11 mouse cellular contexts compared by ENCODE assay signal in the genomic region with DNA sequence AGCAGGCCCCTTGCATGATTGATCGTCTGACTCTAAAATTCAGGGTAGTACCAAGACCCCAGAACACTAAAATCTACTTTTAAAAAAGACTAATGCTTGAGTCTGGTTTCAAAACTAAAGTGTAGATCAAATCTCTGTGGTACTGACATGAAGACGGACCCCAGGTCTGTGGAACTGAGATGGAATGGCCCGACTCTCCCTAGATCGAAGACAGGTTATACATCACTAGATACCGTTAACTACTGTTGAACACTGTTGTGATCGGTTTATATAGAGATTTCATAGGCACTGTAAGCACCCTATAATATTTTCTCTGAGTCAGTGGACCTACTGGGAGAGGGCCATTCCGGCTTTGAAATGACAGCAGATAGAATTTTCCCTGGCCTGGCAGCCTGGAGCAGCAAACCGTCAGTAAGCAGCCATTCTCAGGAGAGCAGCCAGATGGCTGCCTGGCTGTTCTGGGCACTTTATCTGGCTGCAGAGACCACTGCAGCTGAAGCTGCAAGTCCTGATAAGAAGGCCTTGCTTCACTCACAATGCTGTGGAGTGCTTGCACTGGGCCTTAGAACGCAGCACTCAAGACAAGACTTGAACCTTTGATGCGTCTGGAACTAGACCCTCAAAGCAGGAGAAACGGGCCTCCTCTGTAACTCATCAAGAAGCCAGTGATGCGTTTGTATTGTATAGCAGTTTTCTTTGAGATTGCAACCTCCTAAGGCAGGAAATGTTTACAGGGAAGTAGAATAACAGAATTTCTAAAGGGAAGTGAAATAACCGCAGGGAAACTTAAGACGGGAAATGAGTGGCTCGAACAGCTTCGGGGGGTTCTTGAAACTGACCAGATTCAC. TPM values are rescaled to one million over a fixed set of nuclear protein-coding genes. Genes with fewer than 3 reads are reported as not detected.
DNase-seq lines count a peak whose midpoint lies in the region; ATAC-seq and TF ChIP-seq lines count a peak whose summit lies in the region.
"Had no signal": no experiment of that assay in that cellular context is flagged by ENCODE, and none has a peak within 500 bp of the region (broad histone marks: within the 10 kb centered on the region; RNA-seq: fewer than 3 reads in every experiment).

No protein-coding gene starts in this region.

- DNase-seq in spleen, adult 2 months (ENCODE audit: low read depth in 1 of 2, low spot score in 2 of 2), result no peak
- DNase-seq in urinary bladder, postnatal 4 days (ENCODE audit: low spot score in 2 of 2), result no peak
- no peak for DNase-seq in urinary bladder, postnatal 36 days (ENCODE audit: low spot score in 2 of 2)
- DNase-seq: gastrocnemius, postnatal 14 days; kidney, adult 8-10 months had no signal

- no peak for TF ChIP-seq CTCF in intestine, postnatal 0 days (IDR thresholded peaks at IDR 0.05; ENCODE audit: low read depth)
- no peak for TF ChIP-seq CTCF in bone marrow macrophage, adult 2 months (IDR thresholded peaks at IDR 0.05; ENCODE audit: low read depth, low read length)
- no peak for TF ChIP-seq CTCF in spleen, adult 2 months (IDR thresholded peaks at IDR 0.05; ENCODE audit: extremely low read depth, insufficient read depth, insufficient read length, insufficient replicate concordance)

- H3K27ac ChIP-seq in intestine, embryonic 15.5 days, result no peak overlapping the region
- H3K27ac ChIP-seq in intestine, postnatal 0 days (ENCODE audit: low read depth, low read length), result no peak overlapping the region; the same call in 1 of the 2 replicates
- H3K27ac ChIP-seq in bone marrow macrophage, adult 2 months (ENCODE audit: insufficient read depth, low read depth, low read length), result peak overlapping the region; percentile 91
- no peak overlapping the region for H3K27ac ChIP-seq in intestine, embryonic 16.5 days (ENCODE audit: low read length)
- no peak overlapping the region for H3K27ac ChIP-seq in spleen, adult 2 months (ENCODE audit: insufficient read depth, low read length)
- H3K27ac ChIP-seq: embryonic facial prominence, embryonic 15.5 days; limb, embryonic 12.5 days had no signal

- TF ChIP-seq POLR2A in bone marrow macrophage, adult 2 months (IDR thresholded peaks at IDR 0.05; ENCODE audit: borderline replicate concordance, low read depth, low read length), result no peak
- no peak for TF ChIP-seq POLR2A in spleen, adult 2 months (IDR thresholded peaks at IDR 0.05; ENCODE audit: low read depth, low read length)

- H3K4me2 ChIP-seq in intestine, embryonic 15.5 days (replicated peaks), result no peak overlapping the region
- H3K4me2 ChIP-seq in intestine, postnatal 0 days (replicated peaks; ENCODE audit: low read depth), result no peak overlapping the region
- no peak overlapping the region for H3K4me2 ChIP-seq in intestine, embryonic 16.5 days (ENCODE audit: low read depth, low read length)
- H3K4me2 ChIP-seq: embryonic facial prominence, embryonic 15.5 days; limb, embryonic 12.5 days had no signal

- H3K36me3 ChIP-seq in intestine, embryonic 15.5 days, result no peaks in the 10 kb centered on the region
- H3K36me3 ChIP-seq in intestine, postnatal 0 days (ENCODE audit: control insufficient read depth, insufficient read depth), result no peaks in the 10 kb centered on the region
- no peaks in the 10 kb centered on the region for H3K36me3 ChIP-seq in intestine, embryonic 16.5 days (ENCODE audit: control insufficient read depth, insufficient read depth, low read length)
- H3K36me3 ChIP-seq in spleen, adult 2 months (ENCODE audit: control insufficient read depth, insufficient read depth, low read length), result no peaks in the 10 kb centered on the region
- H3K36me3 ChIP-seq: embryonic facial prominence, embryonic 15.5 days; limb, embryonic 12.5 days had no signal

- H3K9me3 ChIP-seq in intestine, embryonic 15.5 days, result no peaks in the 10 kb centered on the region
- H3K9me3 ChIP-seq in intestine, postnatal 0 days (ENCODE audit: control insufficient read depth), result no peaks in the 10 kb centered on the region
- no peaks in the 10 kb centered on the region for H3K9me3 ChIP-seq in intestine, embryonic 16.5 days (ENCODE audit: control insufficient read depth, low read length)
- H3K9me3 ChIP-seq: embryonic facial prominence, embryonic 15.5 days; limb, embryonic 12.5 days had no signal

- no peak overlapping the region for H3K4me3 ChIP-seq in intestine, embryonic 15.5 days (replicated peaks)
- H3K4me3 ChIP-seq in intestine, postnatal 0 days (ENCODE audit: low read depth, low read length), result no peak overlapping the region
- H3K4me3 ChIP-seq in bone marrow macrophage, adult 2 months (ENCODE audit: insufficient read depth, low read length), result 0 out of 2 replicates have a peak overlapping the region, but pooled peaks have one; percentile 11
- no peak overlapping the region for H3K4me3 ChIP-seq in intestine, embryonic 16.5 days (ENCODE audit: low read length)
- peak overlapping the region; percentile 23; the same call in 1 of the 2 replicates for H3K4me3 ChIP-seq in spleen, adult 2 months (ENCODE audit: extremely low read depth, insufficient read depth, insufficient read length)
- H3K4me3 ChIP-seq: embryonic facial prominence, embryonic 15.5 days; limb, embryonic 12.5 days had no signal

- H3K27me3 ChIP-seq in intestine, embryonic 15.5 days (replicated peaks), result no peaks in the 10 kb centered on the region
- H3K27me3 ChIP-seq in intestine, postnatal 0 days (replicated peaks; ENCODE audit: control insufficient read depth, insufficient read depth, low read length), result no peaks in the 10 kb centered on the region
- H3K27me3 ChIP-seq in intestine, embryonic 16.5 days (replicated peaks; ENCODE audit: control insufficient read depth, insufficient read depth, low read length), result no peaks in the 10 kb centered on the region
- H3K27me3 ChIP-seq in spleen, adult 2 months (ENCODE audit: control insufficient read depth, insufficient read depth, low read length), result no peaks in the 10 kb centered on the region
- H3K27me3 ChIP-seq: embryonic facial prominence, embryonic 15.5 days; limb, embryonic 12.5 days had no signal

- WGBS in intestine, embryonic 15.5 days, result 69% methylated on average over 16 of the region's 16 CpGs
- 78% methylated on average over 16 of the region's 16 CpGs for WGBS in intestine, postnatal 0 days
- WGBS in intestine, embryonic 16.5 days, result 72% methylated on average over 16 of the region's 16 CpGs
- WGBS in spleen, adult 2 months, result 43% methylated on average over 16 of the region's 16 CpGs

- H3K4me1 ChIP-seq in intestine, embryonic 15.5 days (replicated peaks), result no peaks in the 10 kb centered on the region
- no peaks in the 10 kb centered on the region for H3K4me1 ChIP-seq in intestine, postnatal 0 days (replicated peaks; ENCODE audit: control insufficient read depth, insufficient read depth, low read length)
- peaks cover 22% of the 10 kb centered on the region for H3K4me1 ChIP-seq in bone marrow macrophage, adult 2 months (ENCODE audit: control insufficient read depth, insufficient read depth, low read length)
- H3K4me1 ChIP-seq in intestine, embryonic 16.5 days (ENCODE audit: control insufficient read depth, insufficient read depth, low read length), result no peaks in the 10 kb centered on the region
- H3K4me1 ChIP-seq in spleen, adult 2 months (ENCODE audit: control insufficient read depth, insufficient read depth, insufficient read length), result no peaks in the 10 kb centered on the region; the same call in 1 of the 2 replicates
- H3K4me1 ChIP-seq: embryonic facial prominence, embryonic 15.5 days; limb, embryonic 12.5 days had no signal

- ATAC-seq in intestine, embryonic 15.5 days, result peak; percentile 63; the same call in 1 of the 2 replicates
- ATAC-seq in intestine, postnatal 0 days, result no peak
- ATAC-seq in intestine, embryonic 16.5 days, result peak; percentile 77

- H3K9ac ChIP-seq in intestine, embryonic 15.5 days, result no peak overlapping the region
- no peak overlapping the region for H3K9ac ChIP-seq in intestine, postnatal 0 days (ENCODE audit: low read depth, low read length)
- H3K9ac ChIP-seq in intestine, embryonic 16.5 days (ENCODE audit: low read depth, low read length), result no peak overlapping the region
- H3K9ac ChIP-seq: embryonic facial prominence, embryonic 15.5 days; limb, embryonic 12.5 days had no signal

RNA-seq across cellular contexts. Expression of a gene that starts 6.0 kb away (rescaled TPM):
- 0.30 and 0.60 TPM in 2 replicates for polyA plus RNA-seq in intestine, embryonic 15.5 days (2015; fragmentation: Nextera tagmentation; extraction: Ambion mirVana)
- 0.16 TPM in 1 of 2 replicates, not detected in the other for polyA plus RNA-seq in intestine, postnatal 0 days (2015; fragmentation: Nextera tagmentation; extraction: Ambion mirVana)
- polyA plus RNA-seq in bone marrow macrophage, adult 2 months (2012; ENCODE audit: insufficient read depth, insufficient read length, missing spikeins), result not detected in 2 replicates
- 0.18 and 0.37 TPM in 2 replicates for polyA plus RNA-seq in intestine, embryonic 16.5 days (2015; fragmentation: Nextera tagmentation; extraction: Ambion mirVana)
- not detected in 2 replicates for polyA plus RNA-seq in spleen, adult 2 months (2012; rRNA removed)
- polyA plus RNA-seq: limb, embryonic 12.5 days had no signal

RNA-seq across cellular contexts. Expression of a gene that starts 23.5 kb away (rescaled TPM):
- polyA plus RNA-seq in intestine, embryonic 15.5 days (2015; fragmentation: Nextera tagmentation; extraction: Ambion mirVana), result 0.09 and 0.10 TPM in 2 replicates
- 0.05 and 0.12 TPM in 2 replicates for polyA plus RNA-seq in intestine, postnatal 0 days (2015; fragmentation: Nextera tagmentation; extraction: Ambion mirVana)
- not detected in 2 replicates for polyA plus RNA-seq in bone marrow macrophage, adult 2 months (2012; ENCODE audit: insufficient read depth, insufficient read length, missing spikeins)
- polyA plus RNA-seq in intestine, embryonic 16.5 days (2015; fragmentation: Nextera tagmentation; extraction: Ambion mirVana), result 0.06 and 0.13 TPM in 2 replicates
- polyA plus RNA-seq in spleen, adult 2 months (2012; rRNA removed), result not detected in 2 replicates

RNA-seq across cellular contexts. Expression of a gene that starts 26.4 kb away (rescaled TPM):
- not detected in 2 replicates for polyA plus RNA-seq in intestine, embryonic 15.5 days (2015; fragmentation: Nextera tagmentation; extraction: Ambion mirVana)
- polyA plus RNA-seq in intestine, postnatal 0 days (2015; fragmentation: Nextera tagmentation; extraction: Ambion mirVana), result not detected in 2 replicates
- not detected in 2 replicates for polyA plus RNA-seq in bone marrow macrophage, adult 2 months (2012; ENCODE audit: insufficient read depth, insufficient read length, missing spikeins)
- not detected in 2 replicates for polyA plus RNA-seq in intestine, embryonic 16.5 days (2015; fragmentation: Nextera tagmentation; extraction: Ambion mirVana)
- polyA plus RNA-seq in spleen, adult 2 months (2012; rRNA removed), result 0.05 TPM in 1 of 2 replicates, not detected in the other
- polyA plus RNA-seq: embryonic facial prominence, embryonic 15.5 days; limb, embryonic 12.5 days had no signal

RNA-seq across cellular contexts. Expression of a gene that starts 36.4 kb away (rescaled TPM):
- 0.82 and 1.6 TPM in 2 replicates for polyA plus RNA-seq in intestine, embryonic 15.5 days (2015; fragmentation: Nextera tagmentation; extraction: Ambion mirVana)
- 0.73 and 1.0 TPM in 2 replicates for polyA plus RNA-seq in intestine, postnatal 0 days (2015; fragmentation: Nextera tagmentation; extraction: Ambion mirVana)
- 0.20 and 0.70 TPM in 2 replicates for polyA plus RNA-seq in bone marrow macrophage, adult 2 months (2012; ENCODE audit: insufficient read depth, insufficient read length, missing spikeins)
- 0.73 and 0.83 TPM in 2 replicates for polyA plus RNA-seq in intestine, embryonic 16.5 days (2015; fragmentation: Nextera tagmentation; extraction: Ambion mirVana)
- polyA plus RNA-seq in spleen, adult 2 months (2012; rRNA removed), result 1.1 and 1.5 TPM in 2 replicates

Comparison
In these comparisons a context has a peak if more than half of its experiments do, and no peak if none do; other contexts are left out.
1. H3K4me3 ChIP-seq: peak in bone marrow macrophage, adult 2 months (single experiment) and spleen, adult 2 months (single experiment); none in intestine, embryonic 15.5 days (single experiment), intestine, postnatal 0 days (single experiment) and intestine, embryonic 16.5 days (single experiment).